Mouse (Mus musculus): Measurements from ENCODE around the gene Xrcc4. TPM values are rescaled to one million over a fixed set of nuclear protein-coding genes. Genes with fewer than 3 reads are reported as not detected.
"Not testable (repeated sequence)": the region's sequence is repeated elsewhere in the genome, so short reads cannot be mapped to it uniquely, and the experiment has no call there.

Gene Xrcc4
- total RNA-seq (2014; fragmentation: Nextera tagmentation) (2.7 and 4.1 TPM in 2 replicates), total RNA-seq (2017) (14.8 and 19.0 TPM in 2 replicates)

GRCm38 (mm10) chr13:90088962-90089824 lies at the start of gene Xrcc4, which contains the start of gene Tmem167:
TSS of gene Xrcc4 (minus strand) at chr13:90089608.
TSS of gene Tmem167 (plus strand) at chr13:90089123.
- peak; percentile 100 for ATAC-seq (replicated peaks; ENCODE audit: low FRiP score, low TSS enrichment, poor library complexity, severe bottlenecking)

- no peak for ATAC-seq (replicated peaks; ENCODE audit: low FRiP score, low TSS enrichment, poor library complexity, severe bottlenecking)
Measured at GRCm38 (mm10) chr13:90136156-90136910, 46.9 kb upstream of the Xrcc4 start.

- no peak for ATAC-seq (replicated peaks; ENCODE audit: low FRiP score, low TSS enrichment, poor library complexity, severe bottlenecking)
Measured at GRCm38 (mm10) chr13:90111681-90112080, 22.3 kb upstream of the Xrcc4 start.

GRCm38 (mm10) chr13:90108746-90109145 lies 19.3 kb upstream of the Xrcc4 start:
- not testable (repeated sequence) for ATAC-seq (replicated peaks; ENCODE audit: low FRiP score, low TSS enrichment, poor library complexity, severe bottlenecking)

- 0 out of 2 replicates have a peak, but pooled peaks have one; percentile 50 for ATAC-seq (replicated peaks; ENCODE audit: low FRiP score, low TSS enrichment, poor library complexity, severe bottlenecking)
Measured at GRCm38 (mm10) chr13:90106139-90106538, 16.7 kb upstream of the Xrcc4 start.

- ATAC-seq (replicated peaks; ENCODE audit: low FRiP score, low TSS enrichment, poor library complexity, severe bottlenecking): no peak
Measured at GRCm38 (mm10) chr13:90101514-90101913, 12.1 kb upstream of the Xrcc4 start.

- no peak for ATAC-seq (replicated peaks; ENCODE audit: low FRiP score, low TSS enrichment, poor library complexity, severe bottlenecking)
Measured at GRCm38 (mm10) chr13:90089825-90090183, 396 bp upstream of the Xrcc4 start.

- no peak for ATAC-seq (replicated peaks; ENCODE audit: low FRiP score, low TSS enrichment, poor library complexity, severe bottlenecking)
Measured at GRCm38 (mm10) chr13:90061877-90062276, 27.5 kb downstream of the Xrcc4 start.

GRCm38 (mm10) chr13:90052408-90052807 lies 37.0 kb downstream of the Xrcc4 start:
- ATAC-seq (replicated peaks; ENCODE audit: low FRiP score, low TSS enrichment, poor library complexity, severe bottlenecking): no peak

- ATAC-seq (replicated peaks; ENCODE audit: low FRiP score, low TSS enrichment, poor library complexity, severe bottlenecking): peak; percentile 47; the same call in 1 of the 2 replicates
Measured at GRCm38 (mm10) chr13:90051735-90052134, 37.7 kb downstream of the Xrcc4 start.

GRCm38 (mm10) chr13:90039613-90040012 lies 49.8 kb downstream of the Xrcc4 start:
- ATAC-seq (replicated peaks; ENCODE audit: low FRiP score, low TSS enrichment, poor library complexity, severe bottlenecking): no peak

GRCm38 (mm10) chr13:90032977-90033376 lies 56.4 kb downstream of the Xrcc4 start:
- ATAC-seq (replicated peaks; ENCODE audit: low FRiP score, low TSS enrichment, poor library complexity, severe bottlenecking): no peak

- no peak for ATAC-seq (replicated peaks; ENCODE audit: low FRiP score, low TSS enrichment, poor library complexity, severe bottlenecking)
Measured at GRCm38 (mm10) chr13:90032523-90032922, 56.9 kb downstream of the Xrcc4 start.

- ATAC-seq (replicated peaks; ENCODE audit: low FRiP score, low TSS enrichment, poor library complexity, severe bottlenecking): no peak
Measured at GRCm38 (mm10) chr13:90030911-90031310, 58.5 kb downstream of the Xrcc4 start.

GRCm38 (mm10) chr13:90012620-90013019 lies 76.8 kb downstream of the Xrcc4 start:
- no peak for ATAC-seq (replicated peaks; ENCODE audit: low FRiP score, low TSS enrichment, poor library complexity, severe bottlenecking)

GRCm38 (mm10) chr13:90012198-90012597 lies 77.2 kb downstream of the Xrcc4 start:
- ATAC-seq (replicated peaks; ENCODE audit: low FRiP score, low TSS enrichment, poor library complexity, severe bottlenecking): no peak

- no peak for ATAC-seq (replicated peaks; ENCODE audit: low FRiP score, low TSS enrichment, poor library complexity, severe bottlenecking)
Measured at GRCm38 (mm10) chr13:90011129-90011528, 78.3 kb downstream of the Xrcc4 start.

- no peak for ATAC-seq (replicated peaks; ENCODE audit: low FRiP score, low TSS enrichment, poor library complexity, severe bottlenecking)
Measured at GRCm38 (mm10) chr13:90009786-90010185, 79.6 kb downstream of the Xrcc4 start.

GRCm38 (mm10) chr13:90005561-90005960 lies 83.8 kb downstream of the Xrcc4 start:
- no peak for ATAC-seq (replicated peaks; ENCODE audit: low FRiP score, low TSS enrichment, poor library complexity, severe bottlenecking)

- ATAC-seq (replicated peaks; ENCODE audit: low FRiP score, low TSS enrichment, poor library complexity, severe bottlenecking): no peak
Measured at GRCm38 (mm10) chr13:89997531-89997930, 91.9 kb downstream of the Xrcc4 start.

Measured in megakaryocyte-erythroid progenitor cell, adult 5-6 weeks (primary cell).